Mouse (Mus musculus): ENCODE data around the gene Epha3.

Gene Epha3

DNA sequence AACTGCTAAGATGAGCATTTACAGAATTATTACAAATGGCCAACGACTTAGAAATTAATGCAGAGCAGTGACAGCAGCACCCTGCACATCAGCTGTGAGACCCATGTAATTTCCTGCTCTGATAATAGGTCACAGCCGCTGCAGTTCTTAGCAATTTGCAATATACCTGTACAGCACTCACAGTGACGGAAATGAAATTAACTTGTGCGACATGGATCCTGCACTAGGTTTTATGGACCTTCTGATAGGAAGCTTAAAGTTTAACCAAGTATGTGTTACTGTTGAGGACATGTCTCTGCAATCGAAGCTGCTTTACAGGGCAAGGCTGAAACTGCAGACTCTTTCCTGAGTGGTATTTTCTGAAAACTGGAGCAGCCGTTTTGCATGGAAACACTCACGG is 80.4 kb downstream of the Epha3 start:
- no peak for DNase-seq (ENCODE audit: low spot score)

DNA sequence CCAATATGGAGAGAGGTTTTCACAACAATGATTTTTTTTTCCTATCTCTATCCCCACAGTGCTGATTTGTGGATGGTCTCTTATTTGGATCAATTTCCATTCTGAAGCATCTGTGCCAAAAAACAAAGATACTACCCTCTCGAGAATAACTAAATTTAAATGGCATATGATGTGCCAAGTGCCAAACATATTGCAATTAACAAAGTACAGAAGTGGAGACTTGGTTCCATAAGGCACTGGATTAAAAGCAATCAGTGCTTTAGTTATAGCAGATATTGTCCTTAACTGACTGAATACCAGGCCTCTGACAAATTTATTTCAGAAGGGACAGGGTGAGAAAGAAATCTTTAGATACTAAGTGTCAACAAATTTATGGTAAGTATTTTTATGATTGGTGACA is 81.9 kb downstream of the Epha3 start:
- no peak for DNase-seq (ENCODE audit: low spot score)

DNA sequence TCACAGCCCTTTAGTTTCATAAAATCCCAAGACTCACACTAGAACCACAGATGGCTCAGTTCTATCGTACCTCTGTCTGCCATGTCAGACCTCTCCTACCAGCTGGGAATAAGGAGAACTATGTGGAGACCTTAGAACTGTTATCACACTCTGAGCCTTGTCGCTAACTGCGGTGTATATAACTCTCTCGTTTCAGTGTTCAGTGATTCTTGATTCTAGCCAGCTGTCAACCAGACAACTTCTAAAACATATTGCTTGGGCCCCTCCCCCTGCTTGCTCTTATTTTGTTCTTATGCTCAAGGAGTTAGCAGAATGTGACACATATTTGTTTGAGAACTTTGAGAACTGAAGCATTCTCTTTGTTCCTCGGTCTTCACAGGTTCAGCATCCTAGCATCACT is 83.8 kb downstream of the Epha3 start:
- no peak for DNase-seq (ENCODE audit: low spot score)

DNA sequence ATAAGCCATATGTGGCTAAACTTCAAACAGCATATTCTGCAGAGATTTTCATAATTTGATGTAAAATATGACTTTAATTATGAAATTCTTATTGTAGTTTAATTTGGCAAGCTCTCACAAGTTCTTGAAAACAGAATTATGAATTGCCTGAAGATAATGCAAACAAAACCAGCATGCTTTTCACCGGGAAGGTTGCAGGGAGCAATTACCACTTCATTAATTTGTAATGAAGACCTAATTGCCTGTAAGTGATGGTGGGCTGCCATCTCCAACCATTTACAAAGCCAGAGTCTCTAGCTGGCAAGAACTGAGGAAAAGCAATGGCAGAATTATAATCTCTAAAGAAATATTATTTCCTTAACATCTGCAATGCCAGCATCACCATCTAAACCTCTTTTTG is 86.2 kb downstream of the Epha3 start:
- DNase-seq (ENCODE audit: low spot score) = no peak

DNA sequence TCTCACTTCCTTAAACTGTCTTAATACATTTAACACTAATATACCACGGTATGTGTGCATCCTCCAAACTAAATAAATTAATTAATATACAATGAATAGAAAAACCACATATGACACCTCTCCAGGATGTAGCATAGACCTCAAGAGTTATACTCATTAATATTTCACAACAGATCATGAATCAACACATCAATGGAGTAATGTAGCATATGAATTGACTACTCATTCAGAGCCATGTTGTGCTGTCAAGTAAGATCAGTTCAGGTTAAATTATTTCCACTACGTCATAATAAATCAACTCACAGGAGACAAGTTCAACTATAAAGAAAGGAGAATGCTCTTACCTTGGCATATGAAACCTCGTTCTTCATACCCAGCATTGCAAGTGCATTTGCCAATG is 91.4 kb downstream of the Epha3 start:
- no peak for DNase-seq (ENCODE audit: low spot score)

DNA sequence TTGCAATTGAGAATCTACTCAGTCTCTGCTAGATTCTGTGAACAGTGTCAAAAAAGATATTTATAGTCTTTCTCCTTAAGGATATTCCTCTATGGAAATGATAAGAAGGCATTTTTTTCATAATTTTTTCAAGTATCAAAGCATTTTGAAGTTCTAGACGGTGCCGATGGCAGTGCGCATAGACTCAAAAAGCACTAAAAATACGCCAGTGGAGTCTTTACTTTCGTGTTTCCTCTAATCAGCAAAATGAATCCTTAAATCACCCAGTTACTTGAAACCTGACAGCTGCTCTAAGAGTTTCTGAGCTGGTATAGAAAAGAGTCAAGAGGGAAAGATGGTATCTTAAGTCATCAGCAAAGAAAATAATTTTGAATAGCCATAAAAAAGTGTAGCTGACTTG is 96.4 kb downstream of the Epha3 start:
- DNase-seq (ENCODE audit: low spot score) = no peak

DNA sequence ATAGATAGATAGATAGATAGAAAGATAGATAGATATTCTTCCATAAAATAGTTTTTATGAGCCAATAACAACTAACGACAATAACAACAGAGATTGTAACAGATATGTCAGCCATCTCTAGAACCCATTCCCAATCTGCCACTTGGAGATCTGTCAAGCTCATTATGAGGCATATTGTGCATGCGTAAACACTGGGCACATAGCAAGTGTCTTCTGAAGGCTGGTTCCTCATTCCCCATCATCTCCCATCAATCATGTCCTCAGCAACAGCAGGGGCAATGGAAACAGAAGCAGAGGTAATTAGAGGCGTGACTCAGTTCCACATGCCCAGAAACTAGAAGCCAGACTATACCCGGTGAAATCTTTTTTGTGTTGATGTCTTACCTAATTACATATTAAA is 102.8 kb downstream of the Epha3 start:
- no peak for DNase-seq (ENCODE audit: low spot score)

DNA sequence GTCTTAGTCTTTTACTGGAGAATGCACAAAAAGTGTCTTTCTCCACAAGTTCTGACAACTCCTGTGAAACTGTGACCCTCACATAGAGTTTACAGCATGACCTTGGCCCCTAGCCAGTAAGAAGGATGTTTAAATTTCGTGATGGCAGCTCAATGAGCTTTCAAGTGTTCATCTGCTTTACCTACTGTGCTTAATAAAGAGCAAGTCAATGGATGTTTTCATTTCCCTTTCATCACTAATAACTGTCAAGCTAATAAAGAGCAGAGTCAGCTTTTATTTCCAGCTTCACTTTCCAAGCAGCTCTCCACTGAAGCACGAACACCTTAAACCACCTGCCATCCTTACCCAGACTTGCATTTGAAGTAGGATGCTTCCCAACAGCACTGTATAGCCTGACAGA is 103.9 kb downstream of the Epha3 start:
- DNase-seq (ENCODE audit: low spot score) = no peak

DNA sequence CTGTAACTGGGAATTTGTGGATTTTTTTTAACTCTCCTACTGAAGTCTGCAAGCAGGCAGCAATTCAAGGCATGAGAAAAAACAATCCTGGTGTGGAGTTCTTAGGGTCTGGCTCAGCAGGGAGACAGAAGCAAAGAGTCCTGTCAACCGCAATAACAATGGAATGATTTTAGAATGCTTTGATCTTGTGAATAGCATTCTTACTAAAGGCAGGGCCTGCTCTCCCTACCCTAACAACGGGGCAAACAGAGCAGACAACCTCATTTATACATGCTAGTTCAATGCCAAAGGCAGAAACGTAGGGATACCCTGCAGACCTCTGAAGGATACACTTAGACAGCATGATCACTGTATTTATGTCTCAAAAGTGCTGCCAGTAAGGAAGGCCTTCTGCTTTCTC is 110.9 kb downstream of the Epha3 start:
- no peak for DNase-seq (ENCODE audit: low spot score)

DNA sequence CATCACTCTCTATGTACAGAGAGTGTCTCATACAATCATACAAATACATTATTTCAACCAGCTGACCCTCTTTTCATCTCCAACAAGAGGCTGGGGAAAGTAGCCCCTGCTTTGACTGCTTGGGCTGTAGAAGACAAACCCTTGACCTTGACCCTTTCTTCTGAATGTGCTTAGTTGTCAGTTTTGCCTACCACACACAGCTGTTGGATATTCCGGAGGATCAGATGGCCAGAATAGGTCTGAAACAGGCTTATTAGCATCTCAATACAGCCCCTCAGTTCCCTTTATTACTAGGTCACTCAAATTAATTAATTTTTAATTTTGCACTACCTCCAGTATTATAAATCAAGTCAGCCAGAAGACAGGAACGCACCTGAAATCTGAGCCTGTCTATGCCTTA is 116.2 kb downstream of the Epha3 start:
- DNase-seq (ENCODE audit: low spot score) = no peak

DNA sequence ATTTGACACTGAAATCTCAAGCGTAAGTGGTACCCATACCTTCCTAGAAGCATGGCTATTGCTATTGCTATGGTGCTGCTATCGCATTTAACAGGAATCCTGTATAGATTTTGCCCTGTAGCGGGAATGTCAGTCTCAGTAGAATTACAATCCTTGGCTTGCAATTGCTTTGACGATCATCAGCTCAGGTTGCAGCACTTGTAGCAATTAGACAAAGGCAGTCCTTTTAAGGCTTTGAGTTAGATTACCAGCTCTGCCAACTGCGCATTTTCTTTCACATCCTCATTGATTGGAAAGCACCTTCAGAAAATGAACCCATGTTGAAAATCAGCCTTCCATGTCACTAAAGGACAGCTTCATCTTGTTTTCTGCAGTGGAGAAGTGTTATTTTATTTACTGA is 118.5 kb downstream of the Epha3 start:
- no peak for DNase-seq (ENCODE audit: low spot score)

DNA sequence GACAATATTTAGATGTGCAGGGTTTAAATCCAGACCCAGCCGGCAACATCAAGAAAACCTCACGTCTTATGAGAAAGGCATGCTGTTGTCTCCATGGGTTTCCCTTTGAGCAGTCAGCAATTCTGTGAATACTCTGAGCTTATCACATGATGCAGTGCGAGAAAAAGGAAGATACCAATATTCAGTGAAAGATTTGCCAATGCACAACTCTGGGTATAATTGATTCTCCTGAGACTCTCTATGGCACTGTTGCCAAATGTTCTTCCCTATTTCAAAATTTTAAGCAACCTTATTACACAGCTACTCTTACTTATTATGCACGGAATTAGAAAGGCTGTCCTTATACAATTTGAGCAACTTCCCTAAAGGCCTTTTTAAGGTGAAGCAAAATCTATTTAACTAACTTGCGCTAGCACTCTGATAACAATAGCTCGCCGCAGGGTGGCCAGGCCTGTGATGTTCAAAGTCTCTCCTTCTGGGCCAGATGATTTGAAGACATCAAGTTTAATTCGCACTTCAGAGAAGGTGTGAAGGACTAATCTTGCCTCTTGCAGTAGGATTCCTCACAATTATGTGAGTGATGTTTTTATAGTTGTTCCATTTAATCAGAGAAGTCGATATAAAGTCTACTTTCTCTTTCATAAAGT is 120.6 kb downstream of the Epha3 start:
- DNase-seq (ENCODE audit: low spot score) = no peak

DNA sequence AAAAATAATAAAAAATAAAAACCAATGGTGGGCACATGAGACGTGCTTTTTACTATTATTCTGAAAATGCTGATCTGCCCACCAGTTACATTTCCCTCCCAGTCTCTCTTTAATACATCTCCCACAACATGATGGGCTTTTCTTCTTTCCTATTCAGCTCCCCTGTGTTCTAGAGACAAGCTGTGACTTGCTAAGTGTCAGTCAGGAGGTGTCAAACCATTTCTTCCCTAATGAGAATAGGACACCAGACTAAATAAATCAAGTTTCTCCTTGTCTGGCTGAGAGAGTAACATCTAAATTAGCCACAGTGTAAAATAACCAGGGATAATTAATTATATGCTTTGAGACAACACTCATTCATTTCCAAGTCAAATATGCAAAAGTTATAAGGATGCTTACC is 144.7 kb downstream of the Epha3 start:
- DNase-seq (ENCODE audit: low spot score) = no peak

DNA sequence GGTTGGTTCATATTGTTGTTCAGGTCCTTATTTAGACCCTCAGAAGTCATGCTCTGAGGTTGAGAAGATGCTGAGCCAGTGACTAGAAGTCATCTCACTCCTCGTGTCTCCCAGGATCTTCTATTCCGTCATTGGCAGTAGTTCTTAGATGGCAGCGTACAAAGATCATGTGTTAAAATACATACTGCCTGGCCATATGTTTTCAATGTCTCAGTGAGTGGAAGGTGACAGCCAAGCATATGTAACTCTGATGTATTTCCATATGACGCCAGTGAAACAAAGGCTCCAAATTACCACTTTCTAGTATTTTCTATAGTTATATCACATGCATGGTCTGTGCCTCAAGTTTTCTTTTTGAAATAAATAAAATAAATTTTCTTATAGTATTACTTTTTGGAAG is 146.7 kb downstream of the Epha3 start:
- no peak for DNase-seq (ENCODE audit: low spot score)

DNA sequence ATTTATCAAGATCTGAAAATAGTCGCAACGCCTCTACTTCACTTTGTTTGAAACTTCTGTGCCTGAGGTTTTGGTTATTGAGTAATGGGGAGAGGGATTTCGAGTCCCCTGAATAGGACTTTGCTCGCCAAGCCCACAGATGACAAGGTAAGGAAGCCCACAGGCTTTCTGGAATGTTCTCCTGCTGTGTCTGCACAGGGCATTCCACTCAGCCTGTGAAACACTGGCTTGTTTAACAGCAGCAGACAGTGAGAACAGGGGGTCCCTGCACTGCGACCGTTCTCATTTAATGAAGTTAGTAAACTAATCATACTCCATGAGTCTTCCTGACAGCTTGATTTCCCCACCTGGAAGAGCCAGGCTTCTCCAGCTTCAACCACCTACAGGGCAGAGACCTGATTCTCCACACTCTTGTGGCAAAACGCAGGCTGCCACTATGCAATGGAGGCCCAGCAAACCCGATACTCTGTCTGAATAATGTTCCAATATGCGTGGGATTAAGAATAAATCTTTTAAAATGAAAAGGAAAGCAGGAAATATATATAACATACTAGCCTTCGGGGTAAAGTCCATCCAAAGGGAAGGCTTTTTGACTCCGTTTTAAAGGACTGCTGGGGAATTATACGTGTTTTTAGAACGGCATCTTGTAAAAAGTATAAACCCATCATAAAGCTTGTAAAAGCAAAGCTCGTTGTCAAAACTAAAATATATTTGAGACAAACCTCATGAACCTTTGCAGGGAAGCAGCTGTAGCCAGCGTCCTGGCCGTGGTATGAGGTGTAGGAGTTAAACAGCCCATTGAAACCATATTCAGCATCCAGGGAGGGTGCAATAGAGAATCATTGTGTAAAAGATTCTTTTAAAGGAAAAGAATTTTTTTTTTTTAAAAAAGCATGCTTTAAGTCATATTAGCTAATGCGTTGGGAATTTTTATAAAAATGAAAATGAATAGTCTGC is 156.8 kb downstream of the Epha3 start:
- no peak for DNase-seq (ENCODE audit: low spot score)

DNA sequence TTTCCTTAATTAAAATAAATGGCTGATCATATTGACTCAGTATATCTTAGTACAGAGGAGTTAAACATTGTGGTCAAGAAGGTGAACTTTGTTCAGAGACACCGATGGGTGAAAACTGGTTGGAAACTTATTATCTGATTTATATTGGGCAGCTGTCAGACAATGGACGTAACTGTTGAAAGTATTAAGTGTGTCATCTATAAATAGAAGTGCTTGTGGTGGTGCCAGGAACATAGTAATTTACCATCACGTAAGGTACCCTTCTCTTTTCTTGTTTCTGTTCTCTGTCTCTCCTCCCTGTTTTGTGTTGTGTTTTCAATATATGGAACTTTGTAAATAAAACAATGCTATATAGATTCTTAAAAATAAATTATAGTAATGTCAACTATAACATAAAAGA is 174.6 kb downstream of the Epha3 start:
- DNase-seq (ENCODE audit: low spot score) = no peak

DNA sequence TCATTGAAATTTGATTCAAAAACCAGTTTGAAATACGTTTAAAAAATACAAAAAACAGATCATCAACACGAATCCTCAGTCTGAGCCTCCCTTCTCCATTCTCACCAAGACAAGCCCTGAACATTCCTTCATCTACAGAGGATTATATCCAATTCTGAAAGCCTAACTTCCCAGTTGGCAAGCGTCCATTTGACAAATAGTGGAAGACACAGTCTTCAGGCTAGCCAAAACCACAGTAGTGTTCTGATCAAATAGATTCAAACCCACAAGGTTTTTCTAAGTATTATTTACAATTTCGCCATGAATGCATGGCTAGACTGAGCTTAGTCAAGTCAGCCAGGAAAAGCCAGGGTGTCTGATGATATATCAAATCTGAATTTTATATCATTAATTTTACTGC is 179.8 kb downstream of the Epha3 start:
- no peak for DNase-seq (ENCODE audit: low spot score)

DNA sequence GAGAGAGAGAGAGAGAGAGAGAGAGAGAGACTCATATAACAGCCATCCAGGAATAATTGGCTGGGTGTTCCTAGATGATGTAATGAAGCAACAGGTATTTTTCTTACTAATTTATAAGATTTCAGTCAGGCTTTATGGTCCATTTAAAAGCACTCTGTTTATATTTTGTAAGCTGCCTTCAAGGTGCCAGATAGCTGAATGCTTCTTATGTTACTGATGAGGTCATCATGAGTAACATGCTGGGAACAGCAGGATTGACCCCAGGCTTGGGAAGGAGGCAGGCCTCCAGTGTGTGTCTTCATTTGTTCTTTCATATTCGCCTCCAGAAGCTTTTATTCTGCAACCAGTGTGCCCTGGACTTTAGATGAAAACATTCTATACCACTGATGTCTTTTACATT is 189.5 kb downstream of the Epha3 start:
- DNase-seq (ENCODE audit: low spot score) = no peak

DNA sequence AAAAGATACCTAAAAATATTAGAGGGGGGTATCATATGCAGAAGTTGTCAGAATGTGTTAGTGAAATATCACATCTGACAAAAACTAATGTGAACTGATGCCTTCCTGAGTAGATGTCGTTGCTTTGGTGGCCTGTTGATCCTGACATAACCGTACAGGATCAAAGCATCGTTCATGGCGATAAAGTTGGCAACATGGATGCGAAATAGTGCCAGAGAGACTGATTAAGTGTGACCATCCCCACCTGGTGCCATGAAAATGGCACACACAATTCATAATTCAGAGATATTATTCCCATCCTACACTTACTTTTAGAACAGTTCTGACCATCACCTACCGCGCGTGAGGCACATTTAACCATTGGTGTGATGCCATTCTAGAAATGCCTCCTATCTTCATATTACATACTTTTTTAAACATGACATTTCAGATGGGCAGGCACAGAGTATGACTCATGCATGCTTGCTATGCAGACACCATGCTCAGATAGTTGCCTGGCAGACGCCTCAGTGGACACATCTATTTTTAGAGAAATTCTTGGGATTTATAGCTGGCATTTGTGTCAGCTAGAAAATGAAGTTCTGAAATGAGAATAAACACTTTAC is 190.6 kb downstream of the Epha3 start:
- no peak for DNase-seq (ENCODE audit: low spot score)

DNA sequence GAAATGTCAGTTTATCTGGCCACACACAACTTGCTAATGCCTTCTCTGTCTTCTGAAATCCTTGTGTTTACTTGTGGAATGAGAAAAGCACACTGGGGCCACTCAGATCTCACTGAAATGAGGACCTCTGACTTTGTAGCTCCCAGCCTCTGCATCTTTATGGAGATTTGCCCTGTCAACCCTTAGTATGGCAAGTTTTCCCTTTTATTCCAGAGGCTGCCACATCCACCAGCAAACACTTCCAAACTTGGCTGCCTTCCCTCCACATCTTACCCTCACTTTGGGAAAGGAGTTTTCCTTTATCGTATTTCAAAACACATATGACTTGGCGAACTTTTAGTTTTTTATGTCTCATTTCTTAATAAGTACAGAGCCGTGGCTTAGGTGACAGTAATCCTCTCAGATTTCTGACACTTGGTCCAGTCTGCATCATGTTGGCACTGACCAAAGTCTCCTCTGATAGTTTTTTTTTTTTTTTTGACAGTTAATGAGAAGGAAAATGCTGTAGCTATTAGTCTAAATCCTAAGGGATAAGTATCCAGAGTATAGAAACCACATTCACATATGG is 198.0 kb downstream of the Epha3 start:
- DNase-seq (ENCODE audit: low spot score) = no peak

DNA sequence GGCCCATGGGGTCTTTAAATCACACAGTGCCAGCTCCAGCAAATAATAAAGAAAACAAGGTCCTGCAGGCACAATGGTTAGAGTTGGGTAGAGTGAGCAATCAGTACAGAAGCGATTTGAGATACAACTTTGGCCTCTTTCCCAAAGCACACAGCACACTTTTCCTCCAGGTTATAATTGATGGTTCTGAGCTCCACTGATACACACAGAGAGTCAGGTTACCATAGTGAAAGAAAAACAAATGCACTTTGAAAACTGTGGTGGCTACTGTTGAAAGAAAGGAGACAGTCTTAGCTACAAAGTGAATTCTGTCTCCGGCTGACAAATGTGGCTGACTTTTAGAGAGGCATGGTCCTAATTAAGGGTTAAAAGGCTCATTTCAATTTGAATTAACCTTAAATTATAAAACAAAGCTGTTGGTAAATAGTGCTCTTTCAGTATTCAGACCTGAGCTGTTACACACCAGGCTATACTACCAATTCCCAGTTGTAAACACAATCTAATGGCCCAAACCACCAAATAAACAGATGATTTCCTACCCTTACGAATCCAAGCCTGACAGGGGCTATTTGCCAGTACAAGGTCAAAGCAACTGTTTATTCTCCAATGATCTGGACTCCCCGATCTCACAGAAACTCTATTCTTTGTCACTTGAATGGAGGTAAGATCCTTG is 205.5 kb downstream of the Epha3 start:
- DNase-seq (ENCODE audit: low spot score) = no peak

DNA sequence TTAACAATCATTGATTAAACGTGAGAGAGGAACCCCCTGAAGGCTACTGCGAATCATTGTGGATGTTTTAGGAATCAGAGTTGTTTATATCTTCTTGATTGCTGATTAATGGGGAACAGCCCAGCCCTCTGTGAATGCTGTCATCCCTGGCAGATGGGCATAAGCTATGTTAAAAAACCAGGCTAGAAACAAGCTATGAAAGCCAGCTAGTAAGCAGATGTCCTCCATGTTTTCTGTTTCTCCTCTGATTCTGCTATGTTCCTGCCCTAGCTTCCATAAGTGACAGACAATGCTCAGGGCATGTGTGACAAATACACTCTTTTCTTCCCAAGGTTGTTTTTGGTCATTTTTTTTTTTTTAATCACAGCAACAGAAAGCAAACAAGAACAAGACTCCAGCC is 206.2 kb downstream of the Epha3 start:
- no peak for DNase-seq (ENCODE audit: low spot score)
